Mouse (Mus musculus) cerebellum, adult 11-12 months (tissue): ENCODE results near the gene Rhoc.
A peak's percentile ranks its signal among the peaks of the same experiment; 100 is the strongest.

Source experiments
- DNase-seq: peaks from one replicate; pipeline ENCODE4 v3.0.0; 2022

The Rhoc gene

GRCm38 (mm10) chr3:104817991-104818748, 30.0 kb downstream of the Rhoc start, which contains the start of gene Mov10:
Gene Mov10 (minus strand): TSS chr3:104818563.
- peak; percentile 16 for DNase-seq

GRCm38 (mm10) chr3:104818749-104819134, 30.6 kb downstream of the Rhoc start:
- DNase-seq: no peak

DNA sequence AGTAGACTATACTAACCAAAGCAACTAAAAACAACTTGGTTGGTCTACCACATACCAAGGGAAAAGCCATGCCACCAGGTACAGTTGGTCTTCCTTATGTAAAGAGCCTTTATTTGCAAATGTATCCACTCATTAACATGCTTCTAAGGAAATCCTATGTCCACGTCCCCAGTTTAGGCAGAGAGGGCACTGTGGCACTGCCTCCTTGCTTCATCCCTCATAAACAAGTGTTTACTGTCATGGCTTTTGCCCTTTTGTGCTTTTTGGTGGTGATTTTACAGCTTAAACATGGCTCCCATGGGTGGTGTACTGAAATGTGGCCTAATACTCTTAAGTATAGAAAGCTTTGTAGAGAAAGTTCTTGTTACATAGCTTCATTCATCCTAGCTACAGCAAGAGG, 32.3 kb downstream of the Rhoc start:
- DNase-seq: no peak

DNA sequence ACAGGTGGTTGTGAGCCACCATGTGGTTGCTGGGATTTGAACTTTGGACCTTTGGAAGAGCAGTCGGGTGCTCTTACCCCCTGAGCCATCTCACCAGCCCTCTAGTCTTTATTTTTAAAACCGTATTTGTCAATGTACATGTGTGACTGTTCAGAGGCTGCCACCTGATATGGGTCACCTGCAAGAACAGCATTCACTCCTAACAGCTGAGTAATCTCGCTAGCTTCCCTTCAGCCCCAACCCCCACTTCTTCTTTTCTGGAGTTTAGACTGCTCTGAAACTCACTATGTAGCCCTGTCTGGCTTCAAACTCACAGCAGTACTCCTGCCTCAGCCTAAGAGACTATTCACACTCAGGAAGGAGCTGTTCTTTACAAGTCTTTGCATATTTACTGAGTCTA, 34.2 kb downstream of the Rhoc start:
- DNase-seq: no peak

DNA sequence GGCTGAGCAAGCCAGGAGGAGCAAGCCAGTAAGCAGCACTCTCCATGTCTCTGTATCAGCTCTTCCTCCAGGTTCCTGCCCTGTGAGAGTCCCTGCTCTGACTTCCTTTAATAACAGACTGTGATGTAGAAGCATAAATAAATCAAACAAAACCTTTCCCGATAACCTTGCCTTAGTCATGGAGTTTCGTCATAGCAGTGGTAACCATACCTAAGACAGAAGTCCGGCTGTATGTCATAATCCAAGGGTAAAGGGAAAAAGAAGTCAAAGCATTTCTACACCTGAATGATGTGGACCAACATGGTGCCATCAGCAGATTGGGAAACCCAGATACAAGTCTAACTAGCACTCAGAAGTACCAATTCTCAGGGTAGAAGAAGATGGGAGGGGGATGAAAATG, 47.6 kb downstream of the Rhoc start:
- DNase-seq: no peak

DNA sequence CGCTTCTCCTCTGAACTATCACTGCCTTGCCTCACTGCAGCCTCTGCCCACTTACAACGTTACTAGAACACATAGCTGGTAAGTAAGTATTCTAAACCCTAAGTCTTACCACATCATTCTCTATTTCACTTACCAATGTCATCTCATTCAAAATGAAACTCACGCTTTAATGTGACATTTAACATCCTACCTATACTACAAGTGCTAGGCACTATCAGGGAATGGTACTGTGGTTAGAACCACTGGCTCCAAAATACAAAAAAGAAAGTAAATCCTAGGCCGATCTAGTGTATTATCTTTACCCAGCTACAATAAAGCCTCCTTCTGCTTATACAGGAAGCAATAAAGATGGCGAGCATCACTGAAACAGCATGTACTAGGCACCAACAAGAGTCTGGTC, 52.9 kb downstream of the Rhoc start:
- DNase-seq: no peak
